ENCODE assay signal across 27 mouse cellular contexts in genomic region chr6:83521784-83522183, GRCm38 (mm10). TPM values are rescaled to one million over a fixed set of nuclear protein-coding genes. Genes with fewer than 3 reads are reported as not detected.
DNase-seq lines count a peak whose midpoint lies in the region; ATAC-seq and TF ChIP-seq lines count a peak whose summit lies in the region.
"Had no signal": no experiment of that assay in that cellular context is flagged by ENCODE, and none has a peak within 500 bp of the region (broad histone marks: within the 10 kb centered on the region; RNA-seq: fewer than 3 reads in every experiment).

No protein-coding gene starts in this region.

- no peak overlapping the region for H3K9ac ChIP-seq in heart, embryonic 13.5 days
- H3K9ac ChIP-seq in intestine, embryonic 16.5 days (ENCODE audit: low read depth, low read length), result no peak overlapping the region
- no peak overlapping the region for H3K9ac ChIP-seq in intestine, embryonic 15.5 days
- H3K9ac ChIP-seq in stomach, postnatal 0 days (ENCODE audit: low read length), result no peak overlapping the region
- H3K9ac ChIP-seq: embryonic facial prominence, embryonic 13.5 days; forebrain, embryonic 12.5 days; forebrain, embryonic 15.5 days; hindbrain, embryonic 14.5 days had no signal

- H3K4me1 ChIP-seq in heart, embryonic 10.5 days, result peaks cover 28% of the 10 kb centered on the region
- H3K4me1 ChIP-seq in heart, embryonic 13.5 days, result peaks cover 23% of the 10 kb centered on the region
- H3K4me1 ChIP-seq in intestine, embryonic 16.5 days (ENCODE audit: control insufficient read depth, insufficient read depth, low read length), result 0 out of 2 replicates have a peak, but pooled peaks cover 4% of the 10 kb centered on the region
- peaks cover 5% of the 10 kb centered on the region; the same call in 1 of the 2 replicates for H3K4me1 ChIP-seq in intestine, embryonic 15.5 days (replicated peaks)
- H3K4me1 ChIP-seq in stomach, postnatal 0 days (replicated peaks; ENCODE audit: control insufficient read depth, insufficient read depth), result no peaks in the 10 kb centered on the region
- H3K4me1 ChIP-seq: embryonic facial prominence, embryonic 10.5 days; embryonic facial prominence, embryonic 13.5 days; forebrain, embryonic 12.5 days; forebrain, embryonic 15.5 days had no signal

- H3K27me3 ChIP-seq in heart, embryonic 10.5 days (ENCODE audit: insufficient read depth, poor library complexity, severe bottlenecking), result no peaks in the 10 kb centered on the region
- no peaks in the 10 kb centered on the region for H3K27me3 ChIP-seq in heart, embryonic 13.5 days (replicated peaks)
- no peaks in the 10 kb centered on the region for H3K27me3 ChIP-seq in intestine, embryonic 16.5 days (replicated peaks; ENCODE audit: control insufficient read depth, insufficient read depth, low read length)
- no peaks in the 10 kb centered on the region for H3K27me3 ChIP-seq in intestine, embryonic 15.5 days (replicated peaks)
- H3K27me3 ChIP-seq in stomach, postnatal 0 days (ENCODE audit: control insufficient read depth, insufficient read depth, low read length), result no peaks in the 10 kb centered on the region
- H3K27me3 ChIP-seq: embryonic facial prominence, embryonic 13.5 days; forebrain, embryonic 12.5 days; forebrain, embryonic 15.5 days had no signal

- no peaks in the 10 kb centered on the region for H3K9me3 ChIP-seq in heart, embryonic 10.5 days
- H3K9me3 ChIP-seq in heart, embryonic 13.5 days, result no peaks in the 10 kb centered on the region
- H3K9me3 ChIP-seq in intestine, embryonic 16.5 days (ENCODE audit: control insufficient read depth, low read length), result no peaks in the 10 kb centered on the region
- no peaks in the 10 kb centered on the region for H3K9me3 ChIP-seq in intestine, embryonic 15.5 days
- no peaks in the 10 kb centered on the region for H3K9me3 ChIP-seq in stomach, postnatal 0 days (ENCODE audit: control insufficient read depth, low read length)
- H3K9me3 ChIP-seq: embryonic facial prominence, embryonic 10.5 days; embryonic facial prominence, embryonic 13.5 days; forebrain, embryonic 12.5 days; forebrain, embryonic 15.5 days had no signal

- WGBS in heart, embryonic 10.5 days, result 24% methylated on average over 6 of the region's 6 CpGs
- WGBS in heart, embryonic 13.5 days, result 28% methylated on average over 6 of the region's 6 CpGs
- WGBS in intestine, embryonic 16.5 days, result 58% methylated on average over 6 of the region's 6 CpGs
- WGBS in intestine, embryonic 15.5 days, result 52% methylated on average over 6 of the region's 6 CpGs
- WGBS in stomach, postnatal 0 days, result 44% methylated on average over 6 of the region's 6 CpGs

- no peak overlapping the region for H3K4me3 ChIP-seq in heart, embryonic 10.5 days
- H3K4me3 ChIP-seq in heart, embryonic 13.5 days, result no peak overlapping the region
- no peak overlapping the region for H3K4me3 ChIP-seq in intestine, embryonic 16.5 days (ENCODE audit: low read length)
- no peak overlapping the region for H3K4me3 ChIP-seq in intestine, embryonic 15.5 days (replicated peaks)
- no peak overlapping the region for H3K4me3 ChIP-seq in stomach, postnatal 0 days (ENCODE audit: low read depth, low read length)
- H3K4me3 ChIP-seq: embryonic facial prominence, embryonic 10.5 days; embryonic facial prominence, embryonic 13.5 days; erythroblast, embryonic 14.5 days; forebrain, embryonic 12.5 days; forebrain, embryonic 15.5 days had no signal

- no peak for TF ChIP-seq EP300 in stomach, postnatal 0 days (optimal IDR thresholded peaks at IDR 0.05)

- H3K4me2 ChIP-seq in heart, embryonic 13.5 days, result no peak overlapping the region
- H3K4me2 ChIP-seq in intestine, embryonic 16.5 days (ENCODE audit: low read depth, low read length), result no peak overlapping the region
- no peak overlapping the region for H3K4me2 ChIP-seq in intestine, embryonic 15.5 days (replicated peaks)
- H3K4me2 ChIP-seq in stomach, postnatal 0 days (replicated peaks; ENCODE audit: low read depth), result no peak overlapping the region
- H3K4me2 ChIP-seq: embryonic facial prominence, embryonic 13.5 days; forebrain, embryonic 12.5 days; forebrain, embryonic 15.5 days; hindbrain, embryonic 14.5 days had no signal

- TF ChIP-seq CTCF in stomach, postnatal 0 days (IDR thresholded peaks at IDR 0.05; ENCODE audit: low read depth), result no peak

- peak overlapping the region; percentile 31; the same call in 1 of the 2 replicates for H3K27ac ChIP-seq in heart, embryonic 10.5 days
- peak overlapping the region; percentile 55 for H3K27ac ChIP-seq in heart, embryonic 13.5 days (replicated peaks)
- no peak overlapping the region for H3K27ac ChIP-seq in intestine, embryonic 16.5 days (ENCODE audit: low read length)
- no peak overlapping the region for H3K27ac ChIP-seq in intestine, embryonic 15.5 days
- no peak overlapping the region for H3K27ac ChIP-seq in stomach, postnatal 0 days (replicated peaks)
- H3K27ac ChIP-seq: embryonic facial prominence, embryonic 10.5 days; embryonic facial prominence, embryonic 13.5 days; forebrain, embryonic 12.5 days; forebrain, embryonic 15.5 days; hindbrain, embryonic 14.5 days; hindbrain, postnatal 0 days had no signal

- DNase-seq in heart, embryonic 10.5 days (ENCODE audit: low spot score), result no peak
- no peak for DNase-seq in heart, adult 18-20 months
- DNase-seq in heart, adult 9 months (ENCODE audit: low spot score in 2 of 2), result no peak
- no peak for DNase-seq in stomach, postnatal 0 days (ENCODE audit: low spot score)
- DNase-seq: adrenal gland, adult 8-10 months; adrenal gland, postnatal 25 days; cerebellum, adult 11-12 months; cerebellum, adult 8-10 months; cerebellum, postnatal 10 days; cerebellum, postnatal 36 days; embryo, embryonic 11 days; gastrocnemius, postnatal 25 days; heart, postnatal 4 days; kidney, adult 11 months had no signal

- ATAC-seq in heart, embryonic 13.5 days (ENCODE audit: extremely low read depth, insufficient number of reproducible peaks, low FRiP score, low TSS enrichment), result no peak
- peak; percentile 34; the same call in 1 of the 2 replicates for ATAC-seq in intestine, embryonic 16.5 days
- ATAC-seq in intestine, embryonic 15.5 days, result no peak; the same call in 1 of the 2 replicates
- peak; percentile 24 for ATAC-seq in stomach, postnatal 0 days (ENCODE audit: low FRiP score, low TSS enrichment)
- ATAC-seq: activated CD4-positive, CD25-positive, alpha-beta regulatory T cell, adult 4 months; forebrain, embryonic 15.5 days; hindbrain, postnatal 0 days; inflammation-experienced regulatory T-cells, adult 6 months had no signal

- H3K36me3 ChIP-seq in heart, embryonic 10.5 days, result no peaks in the 10 kb centered on the region
- no peaks in the 10 kb centered on the region for H3K36me3 ChIP-seq in heart, embryonic 13.5 days
- H3K36me3 ChIP-seq in intestine, embryonic 16.5 days (ENCODE audit: control insufficient read depth, insufficient read depth, low read length), result no peaks in the 10 kb centered on the region; the same call in 1 of the 2 replicates
- H3K36me3 ChIP-seq in intestine, embryonic 15.5 days, result no peaks in the 10 kb centered on the region
- peaks cover 3% of the 10 kb centered on the region; the same call in 1 of the 2 replicates for H3K36me3 ChIP-seq in stomach, postnatal 0 days (ENCODE audit: control insufficient read depth, insufficient read depth, low read length)
- H3K36me3 ChIP-seq: embryonic facial prominence, embryonic 10.5 days; embryonic facial prominence, embryonic 13.5 days; forebrain, embryonic 12.5 days; forebrain, embryonic 15.5 days had no signal

RNA-seq across cellular contexts. Expression of gene Actg2, which starts 14.3 kb away (rescaled TPM):
- polyA plus RNA-seq in heart, embryonic 10.5 days (2016; fragmentation: Nextera tagmentation; extraction: Ambion mirVana), result 1.7 and 7.0 TPM in 2 replicates
- total RNA-seq in heart, adult 18-20 months (2021), result 1 to 10 TPM in 1 of 2 experiments, under 1 TPM in 1; 0.84 to 1.9 TPM
- polyA plus RNA-seq in heart, embryonic 13.5 days (2015; fragmentation: Nextera tagmentation; extraction: Ambion mirVana), result 15.2 and 20.7 TPM in 2 replicates
- 1,727 and 1,747 TPM in 2 replicates for polyA plus RNA-seq in intestine, embryonic 16.5 days (2015; fragmentation: Nextera tagmentation; extraction: Ambion mirVana)
- polyA plus RNA-seq in intestine, embryonic 15.5 days (2015; fragmentation: Nextera tagmentation; extraction: Ambion mirVana), result 1,278 and 1,309 TPM in 2 replicates
- polyA plus RNA-seq in stomach, postnatal 0 days (2015; fragmentation: Nextera tagmentation; extraction: Ambion mirVana), result 2,872 and 3,802 TPM in 2 replicates
- total RNA-seq: adrenal gland, postnatal 25 days; granulocyte monocyte progenitor cell, adult 5-6 weeks had no signal
- polyA plus RNA-seq: erythroblast, embryonic 14.5 days had no signal

RNA-seq across cellular contexts. Expression of gene Dguok, which starts 15.0 kb away (rescaled TPM):
- 56.5 and 59.1 TPM in 2 replicates for polyA plus RNA-seq in heart, embryonic 10.5 days (2016; fragmentation: Nextera tagmentation; extraction: Ambion mirVana)
- total RNA-seq in heart, adult 18-20 months (2021), result 10 to 100 TPM; 34.7 to 35.0 TPM
- polyA plus RNA-seq in heart, embryonic 13.5 days (2015; fragmentation: Nextera tagmentation; extraction: Ambion mirVana), result 54.0 and 55.2 TPM in 2 replicates
- polyA plus RNA-seq in intestine, embryonic 16.5 days (2015; fragmentation: Nextera tagmentation; extraction: Ambion mirVana), result 68.5 and 72.4 TPM in 2 replicates
- 68.8 and 73.3 TPM in 2 replicates for polyA plus RNA-seq in intestine, embryonic 15.5 days (2015; fragmentation: Nextera tagmentation; extraction: Ambion mirVana)
- 44.2 and 45.8 TPM in 2 replicates for polyA plus RNA-seq in stomach, postnatal 0 days (2015; fragmentation: Nextera tagmentation; extraction: Ambion mirVana)

RNA-seq across cellular contexts. Expression of gene Stambp, which starts 50.7 kb away (rescaled TPM):
- polyA plus RNA-seq in heart, embryonic 10.5 days (2016; fragmentation: Nextera tagmentation; extraction: Ambion mirVana), result 23.3 and 23.5 TPM in 2 replicates
- 10 to 100 TPM; 10.2 to 13.8 TPM for total RNA-seq in heart, adult 18-20 months (2021)
- polyA plus RNA-seq in heart, embryonic 13.5 days (2015; fragmentation: Nextera tagmentation; extraction: Ambion mirVana), result 21.4 and 24.2 TPM in 2 replicates
- 29.4 and 30.5 TPM in 2 replicates for polyA plus RNA-seq in intestine, embryonic 16.5 days (2015; fragmentation: Nextera tagmentation; extraction: Ambion mirVana)
- 26.4 and 26.5 TPM in 2 replicates for polyA plus RNA-seq in intestine, embryonic 15.5 days (2015; fragmentation: Nextera tagmentation; extraction: Ambion mirVana)
- polyA plus RNA-seq in stomach, postnatal 0 days (2015; fragmentation: Nextera tagmentation; extraction: Ambion mirVana), result 26.4 and 26.9 TPM in 2 replicates

Comparison
In these comparisons a context has a peak if more than half of its experiments do, and no peak if none do; other contexts are left out.
1. ATAC-seq: peak in intestine, embryonic 16.5 days (single experiment) and stomach, postnatal 0 days (single experiment); none in heart, embryonic 13.5 days (single experiment) and intestine, embryonic 15.5 days (single experiment).
2. H3K27ac ChIP-seq: peak in heart, embryonic 10.5 days (single experiment) and heart, embryonic 13.5 days (single experiment); none in intestine, embryonic 16.5 days (single experiment), intestine, embryonic 15.5 days (single experiment) and stomach, postnatal 0 days (single experiment).
3. RNA of gene Actg2, which starts 14.3 kb away (polyA plus RNA-seq): 2,872 to 3,802 TPM in stomach, postnatal 0 days, 1,727 to 1,747 TPM in intestine, embryonic 16.5 days and 1,278 to 1,309 TPM in intestine, embryonic 15.5 days; 15.2 to 20.7 TPM in heart, embryonic 13.5 days and 1.7 to 7.0 TPM in heart, embryonic 10.5 days; every median in the first group is over 10 times any median in the second.